In the genomic region with DNA sequence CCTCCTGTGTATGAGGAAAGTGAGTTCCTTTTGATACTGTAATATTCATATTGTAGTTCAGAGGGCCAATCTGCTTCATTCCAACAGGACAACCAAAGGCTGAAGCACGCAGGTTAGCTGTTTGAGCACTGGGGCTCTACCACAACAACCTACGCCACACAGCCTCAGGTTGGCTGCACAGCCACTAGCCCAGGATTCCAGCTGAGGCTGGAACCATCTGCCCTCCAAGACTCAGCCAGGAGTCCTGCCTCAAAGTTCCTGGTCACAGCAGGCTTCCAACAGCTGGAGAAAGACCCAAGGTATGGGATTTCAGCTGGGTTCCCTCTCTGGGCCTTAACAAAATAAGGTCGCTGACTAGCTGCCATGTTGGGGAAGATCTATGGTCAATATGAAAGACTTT, we compare ENCODE assay signal across 9 mouse cellular contexts. TPM values are rescaled to one million over a fixed set of nuclear protein-coding genes. Genes with fewer than 3 reads are reported as not detected.
DNase-seq lines count a peak whose midpoint lies in the region; ATAC-seq and TF ChIP-seq lines count a peak whose summit lies in the region.
"Had no signal": no experiment of that assay in that cellular context is flagged by ENCODE, and none has a peak within 500 bp of the region (broad histone marks: within the 10 kb centered on the region; RNA-seq: fewer than 3 reads in every experiment).

No protein-coding gene starts in this region.

- WGBS in kidney, embryonic 16.5 days = 57% methylated on average over 3 of the region's 3 CpGs
- WGBS in embryonic facial prominence, embryonic 13.5 days = 70% methylated on average over 3 of the region's 3 CpGs
- WGBS in hindbrain, postnatal 0 days = 46% methylated on average over 3 of the region's 3 CpGs
- 67% methylated on average over 3 of the region's 3 CpGs for WGBS in midbrain, postnatal 0 days

- H3K4me3 ChIP-seq in kidney, embryonic 16.5 days (ENCODE audit: low read length) = no peak overlapping the region
- peak overlapping the region; percentile 12 for H3K4me3 ChIP-seq in embryonic facial prominence, embryonic 13.5 days
- no peak overlapping the region for H3K4me3 ChIP-seq in hindbrain, postnatal 0 days (ENCODE audit: low read length)
- H3K4me3 ChIP-seq in midbrain, postnatal 0 days (ENCODE audit: low read depth, low read length) = no peak overlapping the region
- H3K4me3 ChIP-seq: erythroblast, embryonic 14.5 days had no signal

- no peak for TF ChIP-seq CTCF in hindbrain, postnatal 0 days (IDR thresholded peaks at IDR 0.05; ENCODE audit: low read depth)
- TF ChIP-seq CTCF in midbrain, postnatal 0 days (IDR thresholded peaks at IDR 0.05) = no peak

- no peaks in the 10 kb centered on the region for H3K27me3 ChIP-seq in kidney, embryonic 16.5 days (ENCODE audit: insufficient read depth, low read length)
- H3K27me3 ChIP-seq in embryonic facial prominence, embryonic 13.5 days = no peaks in the 10 kb centered on the region
- no peaks in the 10 kb centered on the region for H3K27me3 ChIP-seq in hindbrain, postnatal 0 days (ENCODE audit: insufficient read depth, low read length)
- no peaks in the 10 kb centered on the region for H3K27me3 ChIP-seq in midbrain, postnatal 0 days (ENCODE audit: insufficient read depth, low read length)

- H3K4me2 ChIP-seq in kidney, embryonic 16.5 days (replicated peaks; ENCODE audit: low read depth, low read length) = peak overlapping the region; percentile 42
- H3K4me2 ChIP-seq in embryonic facial prominence, embryonic 13.5 days = peak overlapping the region; percentile 53
- peak overlapping the region; percentile 30 for H3K4me2 ChIP-seq in hindbrain, postnatal 0 days (ENCODE audit: low read depth, low read length)
- no peak overlapping the region for H3K4me2 ChIP-seq in midbrain, postnatal 0 days (ENCODE audit: low read depth, low read length, poor library complexity, severe bottlenecking)

- H3K9ac ChIP-seq in kidney, embryonic 16.5 days (replicated peaks; ENCODE audit: low read length) = peak overlapping the region; percentile 50
- 0 out of 2 replicates have a peak overlapping the region, but pooled peaks have one; percentile 51 for H3K9ac ChIP-seq in embryonic facial prominence, embryonic 13.5 days
- peak overlapping the region; percentile 25; the same call in 1 of the 2 replicates for H3K9ac ChIP-seq in hindbrain, postnatal 0 days (replicated peaks; ENCODE audit: low read length)
- no peak overlapping the region for H3K9ac ChIP-seq in midbrain, postnatal 0 days (replicated peaks; ENCODE audit: low read length, poor library complexity, severe bottlenecking)

- peaks cover 3% of the 10 kb centered on the region; the same call in 1 of the 2 replicates for H3K36me3 ChIP-seq in kidney, embryonic 16.5 days (ENCODE audit: insufficient read depth, low read length)
- peaks cover 48% of the 10 kb centered on the region for H3K36me3 ChIP-seq in embryonic facial prominence, embryonic 13.5 days
- peaks cover 4% of the 10 kb centered on the region; the same call in 1 of the 2 replicates for H3K36me3 ChIP-seq in hindbrain, postnatal 0 days (ENCODE audit: insufficient read depth, low read length)
- no peaks in the 10 kb centered on the region for H3K36me3 ChIP-seq in midbrain, postnatal 0 days (ENCODE audit: insufficient read depth, low read length)

- no peaks in the 10 kb centered on the region for H3K9me3 ChIP-seq in kidney, embryonic 16.5 days (ENCODE audit: low read length)
- H3K9me3 ChIP-seq in embryonic facial prominence, embryonic 13.5 days = no peaks in the 10 kb centered on the region
- H3K9me3 ChIP-seq in hindbrain, postnatal 0 days (ENCODE audit: low read length) = no peaks in the 10 kb centered on the region
- no peaks in the 10 kb centered on the region for H3K9me3 ChIP-seq in midbrain, postnatal 0 days (ENCODE audit: low read length)

- ATAC-seq in kidney, embryonic 16.5 days (ENCODE audit: low FRiP score, low TSS enrichment) = 0 out of 2 replicates have a peak, but pooled peaks have one; percentile 11
- no peak; the same call in 1 of the 2 replicates for ATAC-seq in embryonic facial prominence, embryonic 13.5 days (ENCODE audit: insufficient number of reproducible peaks, insufficient read depth, low FRiP score, low TSS enrichment, low read depth)
- ATAC-seq in hindbrain, postnatal 0 days = peak; percentile 16
- peak; percentile 22; the same call in 1 of the 2 replicates for ATAC-seq in midbrain, postnatal 0 days (ENCODE audit: low FRiP score)

- peaks cover 55% of the 10 kb centered on the region for H3K4me1 ChIP-seq in kidney, embryonic 16.5 days (ENCODE audit: insufficient read depth, low read length)
- peaks cover 84% of the 10 kb centered on the region for H3K4me1 ChIP-seq in embryonic facial prominence, embryonic 13.5 days
- peaks cover 30% of the 10 kb centered on the region for H3K4me1 ChIP-seq in hindbrain, postnatal 0 days (ENCODE audit: insufficient read depth, low read length)
- H3K4me1 ChIP-seq in midbrain, postnatal 0 days (ENCODE audit: insufficient read depth, low read length) = peaks cover 17% of the 10 kb centered on the region

- DNase-seq in kidney, adult 9 months = no peak
- no peak for DNase-seq in hindbrain, postnatal 0 days (ENCODE audit: low spot score)
- DNase-seq in midbrain, postnatal 0 days (ENCODE audit: low spot score) = no peak
- DNase-seq in right cerebral cortex, postnatal 14 days = no peak
- DNase-seq in right cerebral cortex, postnatal 10 days (ENCODE audit: low spot score in 2 of 2) = no peak
- no peak for DNase-seq in urinary bladder, postnatal 4 days (ENCODE audit: low spot score in 2 of 2)

- H3K27ac ChIP-seq in kidney, embryonic 16.5 days (ENCODE audit: low read length) = peak overlapping the region; percentile 95
- H3K27ac ChIP-seq in embryonic facial prominence, embryonic 13.5 days = peak overlapping the region; percentile 97
- H3K27ac ChIP-seq in hindbrain, postnatal 0 days = peak overlapping the region; percentile 87
- H3K27ac ChIP-seq in midbrain, postnatal 0 days (ENCODE audit: low read depth, low read length) = peak overlapping the region; percentile 81

RNA-seq across cellular contexts. Expression of gene Anxa6, which starts 9.7 kb away (rescaled TPM):
- 239 and 266 TPM in 2 replicates for polyA plus RNA-seq in kidney, embryonic 16.5 days (2015; fragmentation: Nextera tagmentation; extraction: Ambion mirVana)
- 246 and 262 TPM in 2 replicates for polyA plus RNA-seq in embryonic facial prominence, embryonic 13.5 days (2015; fragmentation: Nextera tagmentation; extraction: Ambion mirVana)
- total RNA-seq in hindbrain, postnatal 0 days (2014; rRNA removed) = 83.2 and 86.0 TPM in 2 replicates
- polyA plus RNA-seq in hindbrain, postnatal 0 days (2015; fragmentation: Nextera tagmentation; extraction: Ambion mirVana) = 71.3 and 74.8 TPM in 2 replicates
- 48.2 and 51.5 TPM in 2 replicates for total RNA-seq in midbrain, postnatal 0 days (2014; rRNA removed)
- polyA plus RNA-seq in midbrain, postnatal 0 days (2015; fragmentation: Nextera tagmentation; extraction: Ambion mirVana) = 37.6 and 39.3 TPM in 2 replicates

RNA-seq across cellular contexts. Expression of gene Ccdc69, which starts 54.3 kb away (rescaled TPM):
- 3.0 and 3.6 TPM in 2 replicates for polyA plus RNA-seq in kidney, embryonic 16.5 days (2015; fragmentation: Nextera tagmentation; extraction: Ambion mirVana)
- 0.27 and 0.41 TPM in 2 replicates for polyA plus RNA-seq in embryonic facial prominence, embryonic 13.5 days (2015; fragmentation: Nextera tagmentation; extraction: Ambion mirVana)
- total RNA-seq in hindbrain, postnatal 0 days (2014; rRNA removed) = 0.65 TPM in 1 of 2 replicates, not detected in the other
- 0.56 and 0.78 TPM in 2 replicates for polyA plus RNA-seq in hindbrain, postnatal 0 days (2015; fragmentation: Nextera tagmentation; extraction: Ambion mirVana)
- total RNA-seq in midbrain, postnatal 0 days (2014; rRNA removed) = 0.33 and 2.2 TPM in 2 replicates
- 0.39 and 0.52 TPM in 2 replicates for polyA plus RNA-seq in midbrain, postnatal 0 days (2015; fragmentation: Nextera tagmentation; extraction: Ambion mirVana)
- polyA plus RNA-seq: erythroblast, embryonic 14.5 days had no signal
